Mouse (Mus musculus): ENCODE data around the gene Txndc11. TPM values are rescaled to one million over a fixed set of nuclear protein-coding genes. Genes with fewer than 3 reads are reported as not detected.

The Txndc11 gene
- polyA plus RNA-seq, 1 experiment from 2014 or later = 25.1 TPM

DNA sequence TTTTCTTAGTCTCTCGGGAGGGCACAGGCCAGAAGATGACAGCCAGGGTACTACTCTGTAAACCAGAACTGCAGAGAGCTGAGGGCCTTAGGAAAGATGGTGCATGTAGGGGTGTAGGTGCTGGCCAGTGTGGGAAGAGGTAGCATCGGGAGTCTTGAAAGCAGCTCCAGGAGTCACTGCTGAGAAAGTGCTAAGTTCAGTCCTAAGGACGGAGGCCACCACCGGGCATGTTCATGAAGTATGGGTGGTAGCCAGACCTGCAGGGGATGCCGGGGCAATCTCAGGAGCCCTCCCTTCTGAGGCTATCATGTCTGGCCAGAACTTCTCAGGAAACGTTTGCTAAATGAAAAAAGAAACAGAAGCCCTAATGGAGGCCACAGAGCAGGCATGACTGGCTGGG lies 65.2 kb downstream of the Txndc11 start:
- Histone ChIP-seq H3K4me3 (no peak overlapping the region), H3K36me3 (replicated peaks) (peaks cover 51% of the 10 kb centered on the region), H3K4me1 (peaks cover 53% of the 10 kb centered on the region), H3K9me3 (no peaks in the 10 kb centered on the region), H3K27me3 (ENCODE audit: poor library complexity, severe bottlenecking) (peaks cover 10% of the 10 kb centered on the region; the same call in 1 of the 2 replicates), H3K27ac (peak overlapping the region; percentile 35; the same call in 1 of the 2 replicates)
- WGBS = 86% methylated on average over 6 of the region's 6 CpGs
- no peak for DNase-seq (ENCODE audit: extremely low spot score, low spot score)

GRCm38 (mm10) chr16:11068666-11069065 lies 65.8 kb downstream of the Txndc11 start:
- no peak for DNase-seq (ENCODE audit: extremely low spot score, low spot score)
- Histone ChIP-seq H3K9me3 (no peaks in the 10 kb centered on the region), H3K27ac (no peak overlapping the region), H3K27me3 (ENCODE audit: poor library complexity, severe bottlenecking) (peaks cover 10% of the 10 kb centered on the region; the same call in 1 of the 2 replicates), H3K36me3 (replicated peaks) (peaks cover 45% of the 10 kb centered on the region), H3K4me1 (peaks cover 54% of the 10 kb centered on the region), H3K4me3 (peak overlapping the region; percentile 84; the same call in 1 of the 2 replicates)
- 96% methylated on average over 3 of the region's 3 CpGs for WGBS

DNA sequence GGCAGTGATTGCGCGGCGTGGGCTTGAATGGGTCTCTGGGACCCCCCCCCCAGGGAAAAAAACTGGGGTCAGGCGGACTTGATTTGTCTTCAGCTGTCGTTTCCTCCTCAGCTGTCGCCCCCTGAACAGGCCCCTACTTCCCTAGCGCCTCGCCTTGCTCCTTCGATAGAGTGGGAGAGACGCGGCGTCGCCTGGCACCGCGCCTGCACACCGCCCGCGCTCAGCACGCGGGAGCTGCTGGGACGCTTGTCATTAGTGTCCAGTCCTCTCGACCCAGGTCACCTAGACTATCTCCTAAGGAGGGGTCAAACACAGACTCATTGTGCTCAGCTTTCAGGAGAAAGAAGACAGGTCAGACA lies 67.6 kb downstream of the Txndc11 start:
- H3K9me3 ChIP-seq = no peaks in the 10 kb centered on the region
- H3K27ac ChIP-seq = peak overlapping the region; percentile 99
- peak overlapping the region; percentile 84 for H3K4me3 ChIP-seq
- peaks cover 27% of the 10 kb centered on the region for H3K36me3 ChIP-seq (replicated peaks)
- H3K4me1 ChIP-seq = peaks cover 67% of the 10 kb centered on the region
- H3K27me3 ChIP-seq (ENCODE audit: poor library complexity, severe bottlenecking) = peaks cover 10% of the 10 kb centered on the region; the same call in 1 of the 2 replicates
- WGBS = under 1% methylated on average over 22 of the region's 22 CpGs
- DNase-seq (ENCODE audit: extremely low spot score, low spot score) = peak; percentile 60

- Histone ChIP-seq H3K27ac (peak within 1 kb of the TSS; percentile 99), H3K27me3 (ENCODE audit: poor library complexity, severe bottlenecking) (peaks cover 10% of the 10 kb centered on the region; the same call in 1 of the 2 replicates), H3K9me3 (no peaks in the 10 kb centered on the region), H3K4me1 (peaks cover 67% of the 10 kb centered on the region), H3K4me3 (peak within 1 kb of the TSS; percentile 84), H3K36me3 (replicated peaks) (peaks cover 21% of the 10 kb centered on the region)
- under 1% methylated on average over 78 of the region's 78 CpGs for WGBS
- peak; percentile 98 for DNase-seq (ENCODE audit: extremely low spot score, low spot score)
These were observed 68.2 kb downstream of the Txndc11 start, which contains the start of gene Litaf for GRCm38 (mm10) chr16:11066029-11066832. Litaf (minus strand) TSS chr16:11066157.

DNA sequence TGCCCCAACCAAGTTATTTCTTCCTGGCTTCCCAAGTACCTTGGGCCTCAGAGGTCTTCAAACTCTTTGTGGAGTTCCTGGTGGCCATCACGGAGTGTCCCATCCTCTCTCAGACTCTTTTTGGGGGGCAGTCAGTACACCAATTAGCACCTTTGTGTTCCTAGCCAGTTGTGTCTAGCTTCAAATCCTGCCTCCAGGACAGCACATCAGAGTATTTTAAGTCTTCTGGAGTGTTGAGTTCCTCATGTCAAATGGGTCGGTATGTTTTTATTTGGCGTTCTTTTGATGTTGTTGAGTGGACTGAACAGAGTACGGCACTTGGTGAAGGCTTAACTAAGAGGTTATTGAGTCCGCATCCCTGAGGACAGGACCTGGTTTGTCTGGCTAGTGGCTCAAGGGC lies 69.0 kb downstream of the Txndc11 start:
- H3K4me1 ChIP-seq = peaks cover 67% of the 10 kb centered on the region

GRCm38 (mm10) chr16:11064742-11065141 lies 69.7 kb downstream of the Txndc11 start:
- WGBS = 92% methylated on average over 6 of the region's 6 CpGs

More for the DNA sequence above, 69.0 kb downstream of the Txndc11 start:
- H3K27ac ChIP-seq = peak overlapping the region; percentile 99
- 59% methylated on average over 5 of the region's 5 CpGs for WGBS
- peaks cover 15% of the 10 kb centered on the region; the same call in 1 of the 2 replicates for H3K36me3 ChIP-seq (replicated peaks)
- no peak for DNase-seq (ENCODE audit: extremely low spot score, low spot score)
- peaks cover 10% of the 10 kb centered on the region; the same call in 1 of the 2 replicates for H3K27me3 ChIP-seq (ENCODE audit: poor library complexity, severe bottlenecking)
- H3K4me3 ChIP-seq = peak overlapping the region; percentile 84
- H3K9me3 ChIP-seq = no peaks in the 10 kb centered on the region

GRCm38 (mm10) chr16:11064341-11064740 lies 70.1 kb downstream of the Txndc11 start:
- no peak for DNase-seq (ENCODE audit: extremely low spot score, low spot score)
- Histone ChIP-seq H3K27me3 (ENCODE audit: poor library complexity, severe bottlenecking) (peaks cover 10% of the 10 kb centered on the region; the same call in 1 of the 2 replicates), H3K4me1 (peaks cover 57% of the 10 kb centered on the region), H3K9me3 (no peaks in the 10 kb centered on the region), H3K27ac (no peak overlapping the region), H3K36me3 (replicated peaks) (0 out of 2 replicates have a peak, but pooled peaks cover 8% of the 10 kb centered on the region), H3K4me3 (no peak overlapping the region)
- WGBS = 93% methylated on average over 4 of the region's 4 CpGs

More at GRCm38 (mm10) chr16:11064742-11065141, 69.7 kb downstream of the Txndc11 start:
- Histone ChIP-seq H3K36me3 (replicated peaks) (0 out of 2 replicates have a peak, but pooled peaks cover 8% of the 10 kb centered on the region), H3K4me3 (no peak overlapping the region), H3K4me1 (peaks cover 61% of the 10 kb centered on the region), H3K27me3 (ENCODE audit: poor library complexity, severe bottlenecking) (peaks cover 10% of the 10 kb centered on the region; the same call in 1 of the 2 replicates), H3K27ac (no peak overlapping the region), H3K9me3 (no peaks in the 10 kb centered on the region)
- no peak for DNase-seq (ENCODE audit: extremely low spot score, low spot score)

DNA sequence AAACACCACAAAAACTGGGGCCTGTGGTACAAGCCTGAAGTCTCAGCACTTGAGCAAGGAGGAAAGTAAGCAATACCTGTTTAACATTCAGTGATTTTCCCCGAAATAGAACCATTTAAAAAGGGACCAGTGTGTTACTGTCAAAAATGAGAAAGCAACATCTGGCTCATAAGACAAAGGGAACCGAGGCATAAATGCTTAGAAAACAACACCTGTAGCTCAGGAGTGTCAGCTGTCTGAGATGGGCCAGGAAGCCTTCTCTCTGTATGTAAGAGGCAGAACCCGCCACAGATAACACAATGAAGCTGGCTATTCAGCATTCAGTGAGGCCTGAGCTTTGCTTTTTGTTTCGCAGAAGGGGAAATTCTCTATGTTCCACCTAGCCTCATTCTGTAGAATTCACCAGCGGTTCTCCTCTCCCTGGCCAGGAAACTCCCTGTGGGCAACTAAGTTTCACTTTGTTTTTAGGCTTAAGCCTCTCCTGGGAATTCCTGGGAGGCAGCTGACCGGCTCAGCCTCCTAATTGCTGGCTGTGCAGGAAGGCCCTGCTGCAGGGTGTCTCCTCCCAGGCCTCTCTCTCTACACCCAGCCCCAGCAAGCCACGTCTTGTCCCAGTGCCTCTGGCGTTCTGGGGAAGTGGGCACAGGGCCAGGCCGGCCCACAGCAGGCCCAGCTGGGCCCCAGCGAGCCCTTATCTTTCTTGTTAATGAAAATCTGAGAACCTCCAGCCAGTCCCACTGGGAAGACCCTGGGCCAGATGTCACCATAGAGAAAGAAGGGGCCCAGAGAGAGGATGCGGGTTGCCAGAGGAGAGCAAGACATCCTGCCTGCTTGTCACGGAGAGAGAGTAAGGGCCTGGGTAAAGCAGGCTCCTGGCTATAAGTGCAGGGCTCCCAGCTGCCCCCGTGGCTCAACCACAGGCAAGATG lies 71.4 kb downstream of the Txndc11 start:
- Histone ChIP-seq H3K27ac (peak overlapping the region; percentile 80), H3K4me1 (peaks cover 44% of the 10 kb centered on the region), H3K36me3 (replicated peaks) (0 out of 2 replicates have a peak, but pooled peaks cover 3% of the 10 kb centered on the region), H3K4me3 (peak overlapping the region; percentile 20; the same call in 1 of the 2 replicates), H3K9me3 (no peaks in the 10 kb centered on the region), H3K27me3 (ENCODE audit: poor library complexity, severe bottlenecking) (peaks cover 10% of the 10 kb centered on the region; the same call in 1 of the 2 replicates)
- no peak for DNase-seq (ENCODE audit: extremely low spot score, low spot score)
- 26% methylated on average over 13 of the region's 13 CpGs for WGBS

- no peak within 1 kb of the TSS for H3K4me3 ChIP-seq
- no peak within 1 kb of the TSS for H3K27ac ChIP-seq
- WGBS = 88% methylated on average over 4 of the region's 4 CpGs
- H3K36me3 ChIP-seq (replicated peaks) = no peaks in the 10 kb centered on the region
- peaks cover 27% of the 10 kb centered on the region for H3K4me1 ChIP-seq
- DNase-seq (ENCODE audit: extremely low spot score, low spot score) = no peak
- H3K27me3 ChIP-seq (ENCODE audit: poor library complexity, severe bottlenecking) = peaks cover 10% of the 10 kb centered on the region; the same call in 1 of the 2 replicates
- H3K9me3 ChIP-seq = no peaks in the 10 kb centered on the region
These were observed 73.8 kb downstream of the Txndc11 start, which contains the start of gene Snn for GRCm38 (mm10) chr16:11060645-11061044. Snn (plus strand) TSS chr16:11060945.

DNA sequence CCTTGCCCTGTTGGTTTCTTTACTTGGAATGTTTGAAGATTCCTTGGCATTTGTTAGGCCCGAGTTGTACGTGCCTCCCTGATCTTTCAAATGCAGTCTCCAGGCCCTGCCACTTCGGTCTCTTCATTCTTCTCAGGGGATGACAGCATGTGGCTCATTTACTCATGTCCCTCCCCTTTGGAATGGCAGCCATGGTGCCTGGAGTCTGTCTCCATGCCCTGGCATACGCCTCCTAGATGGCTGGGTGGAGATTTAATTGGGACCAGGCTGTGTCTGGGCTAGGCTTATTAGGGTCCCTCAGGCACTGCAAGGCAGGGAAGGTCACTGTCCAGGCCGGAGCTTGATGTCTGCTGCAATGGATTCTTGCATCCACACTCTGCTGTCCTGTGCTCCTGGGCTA lies 78.5 kb downstream of the Txndc11 start:
- Histone ChIP-seq H3K36me3 (replicated peaks) (no peaks in the 10 kb centered on the region), H3K27me3 (ENCODE audit: poor library complexity, severe bottlenecking) (no peaks in the 10 kb centered on the region), H3K9me3 (no peaks in the 10 kb centered on the region), H3K4me1 (peaks cover 7% of the 10 kb centered on the region), H3K4me3 (no peak overlapping the region), H3K27ac (no peak overlapping the region)
- no peak for DNase-seq (ENCODE audit: extremely low spot score, low spot score)
- 78% methylated on average over 5 of the region's 5 CpGs for WGBS

GRCm38 (mm10) chr16:11054871-11055270 lies 79.6 kb downstream of the Txndc11 start:
- Histone ChIP-seq H3K27ac (no peak overlapping the region), H3K27me3 (ENCODE audit: poor library complexity, severe bottlenecking) (no peaks in the 10 kb centered on the region), H3K4me3 (no peak overlapping the region), H3K36me3 (replicated peaks) (no peaks in the 10 kb centered on the region), H3K4me1 (peaks cover 7% of the 10 kb centered on the region), H3K9me3 (no peaks in the 10 kb centered on the region)
- no peak for DNase-seq (ENCODE audit: extremely low spot score, low spot score)
- 91% methylated on average over 6 of the region's 6 CpGs for WGBS

DNA sequence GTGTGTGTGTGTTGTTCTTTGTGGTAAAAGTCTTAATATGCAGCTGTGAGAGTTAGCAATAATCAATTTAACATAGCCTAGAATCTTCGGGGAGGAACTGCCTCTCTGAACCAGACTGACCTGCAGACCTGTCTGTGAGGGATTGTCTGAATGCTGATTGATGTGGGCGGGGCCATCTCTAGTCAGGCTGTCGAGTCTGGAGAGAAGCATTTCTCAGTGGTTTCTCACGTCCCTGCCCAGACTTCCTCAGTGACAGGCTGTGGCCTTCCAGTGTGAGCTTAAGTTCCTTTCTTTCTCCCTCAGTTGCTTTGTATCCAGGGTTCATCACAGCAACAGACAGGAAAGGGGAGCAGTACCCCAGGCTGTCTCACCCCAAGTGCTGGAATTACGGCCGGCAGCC lies 80.0 kb downstream of the Txndc11 start:
- 72% methylated on average over 6 of the region's 6 CpGs for WGBS
- no peak overlapping the region for H3K27ac ChIP-seq

More for the DNA sequence above, 80.0 kb downstream of the Txndc11 start:
- no peak for DNase-seq (ENCODE audit: extremely low spot score, low spot score)
- H3K27me3 ChIP-seq (ENCODE audit: poor library complexity, severe bottlenecking) = no peaks in the 10 kb centered on the region
- H3K4me3 ChIP-seq = no peak overlapping the region
- no peaks in the 10 kb centered on the region for H3K36me3 ChIP-seq (replicated peaks)
- no peaks in the 10 kb centered on the region for H3K9me3 ChIP-seq
- H3K4me1 ChIP-seq = peaks cover 7% of the 10 kb centered on the region

Measured in forebrain, embryonic 10.5 days (tissue).